In the genomic region with DNA sequence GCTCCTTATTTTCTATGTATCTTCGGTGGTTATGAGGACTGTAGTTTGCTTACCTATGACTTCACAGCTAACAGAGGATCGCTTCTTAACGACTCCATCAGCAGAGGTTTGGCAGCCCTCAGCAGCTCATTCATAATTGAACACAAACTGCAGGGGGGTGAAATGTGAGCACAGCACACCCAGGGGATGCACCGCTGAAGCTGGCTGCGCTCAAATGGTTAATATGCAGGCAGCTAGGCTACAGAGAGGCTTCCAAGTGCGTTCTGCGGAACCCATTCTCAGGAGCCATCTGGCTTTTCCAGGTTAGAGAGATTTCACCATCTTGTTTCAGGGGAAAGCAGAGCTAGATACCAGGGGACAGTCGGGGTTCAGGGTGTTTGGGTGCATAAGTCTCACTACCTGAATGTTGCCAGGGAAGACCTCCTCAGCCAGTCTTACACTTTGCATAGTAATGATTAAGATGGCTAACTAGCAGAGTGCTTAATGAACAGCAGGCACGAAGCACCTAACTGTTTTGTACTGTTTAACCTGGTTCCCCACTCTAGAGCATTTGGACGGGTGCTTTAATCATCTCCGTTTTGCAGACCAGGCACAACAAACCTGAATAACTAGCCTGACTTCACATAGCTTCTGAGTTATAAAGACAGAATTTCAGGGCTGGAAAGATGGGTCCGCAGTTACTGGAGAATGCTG, we compare ENCODE assay signal across 18 mouse cellular contexts. TPM values are rescaled to one million over a fixed set of nuclear protein-coding genes. Genes with fewer than 3 reads are reported as not detected.
DNase-seq lines count a peak whose midpoint lies in the region; ATAC-seq lines count a peak whose summit lies in the region.
"Had no signal": no experiment of that assay in that cellular context is flagged by ENCODE, and none has a peak within 500 bp of the region (broad histone marks: within the 10 kb centered on the region; RNA-seq: fewer than 3 reads in every experiment).

No protein-coding gene starts in this region.

- WGBS in hindbrain, embryonic 15.5 days: 50% methylated on average over 12 of the region's 12 CpGs
- 42% methylated on average over 12 of the region's 12 CpGs for WGBS in limb, embryonic 13.5 days
- 68% methylated on average over 12 of the region's 12 CpGs for whole genome bisulfite sequencing in neural tube, embryonic 12.5 days
- 79% methylated on average over 12 of the region's 12 CpGs for WGBS in liver, embryonic 11.5 days

- no peak overlapping the region for H3K4me3 ChIP-seq in hindbrain, embryonic 15.5 days
- no peak overlapping the region for H3K4me3 ChIP-seq in limb, embryonic 13.5 days
- no peak overlapping the region for H3K4me3 ChIP-seq in neural tube, embryonic 12.5 days
- no peak overlapping the region for H3K4me3 ChIP-seq in liver, embryonic 11.5 days (ENCODE audit: low read depth, low read length)
- H3K4me3 ChIP-seq: gastrocnemius, adult 2 months; heart, embryonic 12.5 days; myocyte; stomach, embryonic 15.5 days had no signal

- peak; percentile 67 for DNase-seq in kidney, adult 9 months
- no peak for DNase-seq in kidney, postnatal 14 days
- no peak for DNase-seq in heart, adult 9 months (ENCODE audit: low spot score in 2 of 2)
- DNase-seq in liver, embryonic 11.5 days (ENCODE audit: low spot score): no peak
- DNase-seq: cerebellum, adult 18-20 months; embryo, embryonic 11 days; gastrocnemius, adult 2 months; layer of hippocampus, postnatal 36 days; lung, adult 18-20 months; thymus, postnatal 14 days had no signal

- H3K4me2 ChIP-seq in hindbrain, embryonic 15.5 days: peak overlapping the region; percentile 26
- H3K4me2 ChIP-seq in limb, embryonic 13.5 days (replicated peaks): peak overlapping the region; percentile 32; the same call in 1 of the 2 replicates
- no peak overlapping the region for H3K4me2 ChIP-seq in neural tube, embryonic 12.5 days (replicated peaks)
- H3K4me2 ChIP-seq in liver, embryonic 11.5 days: no peak overlapping the region
- H3K4me2 ChIP-seq: heart, embryonic 12.5 days; stomach, embryonic 15.5 days had no signal

- H3K27me3 ChIP-seq in hindbrain, embryonic 15.5 days: no peaks in the 10 kb centered on the region
- H3K27me3 ChIP-seq in limb, embryonic 13.5 days: no peaks in the 10 kb centered on the region
- H3K27me3 ChIP-seq in neural tube, embryonic 12.5 days (replicated peaks): no peaks in the 10 kb centered on the region
- H3K27me3 ChIP-seq in liver, embryonic 11.5 days (replicated peaks; ENCODE audit: control insufficient read depth, insufficient read depth, low read length): no peaks in the 10 kb centered on the region
- H3K27me3 ChIP-seq: heart, embryonic 12.5 days; stomach, embryonic 15.5 days had no signal

- H3K4me1 ChIP-seq in hindbrain, embryonic 15.5 days (replicated peaks): 0 out of 2 replicates have a peak, but pooled peaks cover 3% of the 10 kb centered on the region
- H3K4me1 ChIP-seq in limb, embryonic 13.5 days: peaks cover 8% of the 10 kb centered on the region
- H3K4me1 ChIP-seq in neural tube, embryonic 12.5 days: 0 out of 2 replicates have a peak, but pooled peaks cover 6% of the 10 kb centered on the region
- H3K4me1 ChIP-seq in liver, embryonic 11.5 days (replicated peaks; ENCODE audit: control insufficient read depth, insufficient read depth, low read length): no peaks in the 10 kb centered on the region
- H3K4me1 ChIP-seq: stomach, embryonic 15.5 days had no signal

- H3K36me3 ChIP-seq in hindbrain, embryonic 15.5 days: no peaks in the 10 kb centered on the region
- no peaks in the 10 kb centered on the region for H3K36me3 ChIP-seq in limb, embryonic 13.5 days
- H3K36me3 ChIP-seq in neural tube, embryonic 12.5 days: no peaks in the 10 kb centered on the region
- H3K36me3 ChIP-seq in liver, embryonic 11.5 days (ENCODE audit: control insufficient read depth, insufficient read depth, low read length): no peaks in the 10 kb centered on the region
- H3K36me3 ChIP-seq: heart, embryonic 12.5 days; stomach, embryonic 15.5 days had no signal

- peak overlapping the region; percentile 38; the same call in 1 of the 2 replicates for H3K27ac ChIP-seq in hindbrain, embryonic 15.5 days (replicated peaks)
- H3K27ac ChIP-seq in limb, embryonic 13.5 days: no peak overlapping the region
- no peak overlapping the region for H3K27ac ChIP-seq in neural tube, embryonic 12.5 days
- no peak overlapping the region for H3K27ac ChIP-seq in liver, embryonic 11.5 days (ENCODE audit: low read depth, low read length)
- H3K27ac ChIP-seq: gastrocnemius, adult 2 months; macrophage; stomach, embryonic 15.5 days had no signal

- H3K9ac ChIP-seq in hindbrain, embryonic 15.5 days: no peak overlapping the region
- no peak overlapping the region for H3K9ac ChIP-seq in limb, embryonic 13.5 days
- no peak overlapping the region for H3K9ac ChIP-seq in neural tube, embryonic 12.5 days
- no peak overlapping the region for H3K9ac ChIP-seq in liver, embryonic 11.5 days (ENCODE audit: low read depth, low read length)
- H3K9ac ChIP-seq: heart, embryonic 12.5 days; stomach, embryonic 15.5 days had no signal

- H3K9me3 ChIP-seq in hindbrain, embryonic 15.5 days: no peaks in the 10 kb centered on the region
- H3K9me3 ChIP-seq in limb, embryonic 13.5 days: no peaks in the 10 kb centered on the region
- H3K9me3 ChIP-seq in neural tube, embryonic 12.5 days: no peaks in the 10 kb centered on the region
- no peaks in the 10 kb centered on the region for H3K9me3 ChIP-seq in liver, embryonic 11.5 days (ENCODE audit: control insufficient read depth, low read length)
- H3K9me3 ChIP-seq: heart, embryonic 12.5 days; stomach, embryonic 15.5 days had no signal

- ATAC-seq in hindbrain, embryonic 15.5 days (ENCODE audit: low FRiP score, low read depth): peak; percentile 37; the same call in 1 of the 2 replicates
- ATAC-seq in limb, embryonic 13.5 days (ENCODE audit: low FRiP score, low read depth): 0 out of 2 replicates have a peak, but pooled peaks have one; percentile 41
- ATAC-seq in neural tube, embryonic 12.5 days (ENCODE audit: low FRiP score, low read depth): 0 out of 2 replicates have a peak, but pooled peaks have one; percentile 48
- no peak for ATAC-seq in liver, embryonic 11.5 days (replicated peaks; ENCODE audit: low FRiP score)

RNA-seq across cellular contexts. Expression of gene Anapc15-ps, which starts 21.5 kb away (rescaled TPM):
- not detected in 2 replicates for polyA plus RNA-seq in hindbrain, embryonic 15.5 days (2015; fragmentation: Nextera tagmentation; extraction: Ambion mirVana)
- polyA plus RNA-seq in limb, embryonic 13.5 days (2015; fragmentation: Nextera tagmentation; extraction: Ambion mirVana): 0.43 TPM in 1 of 2 replicates, not detected in the other
- polyA plus RNA-seq in neural tube, embryonic 12.5 days (2016; fragmentation: Nextera tagmentation; extraction: Ambion mirVana): not detected in 2 replicates
- not detected in 2 replicates for polyA plus RNA-seq in liver, embryonic 11.5 days (2014; fragmentation: Nextera tagmentation; extraction: Ambion mirVana)
- polyA plus RNA-seq: heart, embryonic 12.5 days; limb, embryonic 11.5 days had no signal

Comparison
In these comparisons a context has a peak if more than half of its experiments do, and no peak if none do; other contexts are left out.
1. H3K4me2 ChIP-seq: peak in hindbrain, embryonic 15.5 days (single experiment) and limb, embryonic 13.5 days (single experiment); none in neural tube, embryonic 12.5 days (single experiment) and liver, embryonic 11.5 days (single experiment).